Mouse (Mus musculus): Measurements from ENCODE around the gene Ptch2.

- no peak for TF ChIP-seq EP300 (IDR thresholded peaks at IDR 0.05; ENCODE audit: low read depth)
- TF ChIP-seq CTCF (IDR thresholded peaks at IDR 0.05; ENCODE audit: low read depth), result no peak
Measured at GRCm38 (mm10) chr4:117123546-117124217, 27.8 kb downstream of the Ptch2 start.

Data from liver, embryonic 14.5 days (tissue).